Mouse (Mus musculus) hindbrain, embryonic 15.5 days (tissue): ENCODE data around the gene Dmrtc2. TPM values are rescaled to one million over a fixed set of nuclear protein-coding genes. Genes with fewer than 3 reads are reported as not detected.

Experiments
- ATAC-seq: fragments of 200-750 bp; cut with Nextera tagmentation; 2 replicates; pipeline ENCODE4 v1.8.0; 2017; ENCODE audit warnings: low read depth, moderate number of reproducible peaks, moderate TSS enrichment; ENCODE audit not compliant: low FRiP score
- H3K27ac ChIP-seq: fragments of 300-500 bp; sonication (generic); replicated peaks from 2 replicates; pipeline ENCODE4 v1.5.1; 2015; ENCODE audit warnings: mild to moderate bottlenecking, inconsistent platforms
- H3K27me3 ChIP-seq: fragments of 300-500 bp; sonication (generic); 2 replicates; pipeline ENCODE4 v1.6.1; 2015; ENCODE audit warnings: control low read depth, inconsistent platforms
- H3K36me3 ChIP-seq: fragments of 300-500 bp; sonication (generic); 2 replicates; pipeline ENCODE4 v1.6.1; 2015; ENCODE audit warnings: control low read depth, inconsistent platforms
- H3K4me1 ChIP-seq: fragments of 300-500 bp; sonication (generic); replicated peaks from 2 replicates; pipeline ENCODE4 v1.6.1; 2015; ENCODE audit warnings: control low read depth, inconsistent platforms
- H3K4me2 ChIP-seq: fragments of 300-500 bp; sonication (generic); 2 replicates; pipeline ENCODE4 v1.6.1; 2015; ENCODE audit warnings: moderate library complexity, mild to moderate bottlenecking, inconsistent platforms
- H3K4me3 ChIP-seq: fragments of 300-500 bp; sonication (generic); 2 replicates; pipeline ENCODE4 v1.5.1; 2015; ENCODE audit warnings: mild to moderate bottlenecking, inconsistent platforms
- H3K9ac ChIP-seq: fragments of 300-500 bp; sonication (generic); 2 replicates; pipeline ENCODE4 v1.6.1; 2015; ENCODE audit warnings: inconsistent platforms
- H3K9me3 ChIP-seq: fragments of 300-500 bp; sonication (generic); 2 replicates; pipeline ENCODE4 v1.6.1; 2016; ENCODE audit warnings: control low read depth, inconsistent platforms
- WGBS: fragments of 180-500 bp; shearing (Covaris S2); methylation state at CpG from one replicate; pipeline ENCODE4 v1.1.7; 2015; 5-methylcytosine and 5-hydroxymethylcytosine counted together
- polyA plus RNA-seq: library from polyadenylated mRNA; unstranded; fragments of >200 nt; fragmentation: Nextera tagmentation; extraction: Ambion mirVana; gene quantifications from 2 replicates; pipeline ENCODE4 v1.2.1, GENCODE M21; 2015

The Dmrtc2 gene
- polyA plus RNA-seq, 1 experiment from 2014 or later, result 0.30 TPM

- no peaks in the 10 kb centered on the region for H3K27me3 ChIP-seq
- ATAC-seq, result no peak
- no peak overlapping the region for H3K27ac ChIP-seq
- whole genome bisulfite sequencing, result 40% methylated on average over 6 of the region's 6 CpGs
- H3K9me3 ChIP-seq, result no peaks in the 10 kb centered on the region
- H3K4me3 ChIP-seq, result no peak overlapping the region
- H3K36me3 ChIP-seq, result no peaks in the 10 kb centered on the region
- H3K4me2 ChIP-seq, result no peak overlapping the region
- no peaks in the 10 kb centered on the region for H3K4me1 ChIP-seq
- H3K9ac ChIP-seq, result no peak overlapping the region
These were observed 19.0 kb upstream of the Dmrtc2 start for GRCm38 (mm10) chr7:24850899-24851303.

- no peaks in the 10 kb centered on the region for H3K9me3 ChIP-seq
- no peak for ATAC-seq
- H3K27me3 ChIP-seq, result no peaks in the 10 kb centered on the region
- no peak overlapping the region for H3K4me3 ChIP-seq
- H3K27ac ChIP-seq, result no peak overlapping the region
- H3K4me1 ChIP-seq, result no peaks in the 10 kb centered on the region
- no peak overlapping the region for H3K9ac ChIP-seq
- H3K36me3 ChIP-seq, result no peaks in the 10 kb centered on the region
- WGBS, result 82% methylated on average over 5 of the region's 5 CpGs
- H3K4me2 ChIP-seq, result no peak overlapping the region
These were observed 18.1 kb upstream of the Dmrtc2 start for GRCm38 (mm10) chr7:24851596-24852325.

GRCm38 (mm10) chr7:24852557-24853232 lies 17.2 kb upstream of the Dmrtc2 start:
- Histone ChIP-seq H3K4me1 (no peaks in the 10 kb centered on the region), H3K9me3 (no peaks in the 10 kb centered on the region), H3K4me3 (no peak overlapping the region), H3K27me3 (no peaks in the 10 kb centered on the region), H3K27ac (no peak overlapping the region), H3K36me3 (no peaks in the 10 kb centered on the region), H3K4me2 (no peak overlapping the region), H3K9ac (no peak overlapping the region)
- WGBS, result 84% methylated on average over 8 of the region's 8 CpGs
- ATAC-seq, result no peak

GRCm38 (mm10) chr7:24853233-24853563 lies 16.7 kb upstream of the Dmrtc2 start:
- no peaks in the 10 kb centered on the region for H3K9me3 ChIP-seq
- no peak for ATAC-seq
- no peak overlapping the region for H3K4me2 ChIP-seq
- H3K27me3 ChIP-seq, result no peaks in the 10 kb centered on the region
- no peaks in the 10 kb centered on the region for H3K36me3 ChIP-seq
- H3K4me3 ChIP-seq, result no peak overlapping the region
- H3K9ac ChIP-seq, result no peak overlapping the region
- no peak overlapping the region for H3K27ac ChIP-seq
- H3K4me1 ChIP-seq, result no peaks in the 10 kb centered on the region

- no peak for ATAC-seq
These were observed 16.2 kb upstream of the Dmrtc2 start for GRCm38 (mm10) chr7:24853695-24854094.

GRCm38 (mm10) chr7:24856460-24857120 lies 13.3 kb upstream of the Dmrtc2 start:
- Histone ChIP-seq H3K4me2 (no peak overlapping the region), H3K9ac (no peak overlapping the region), H3K27ac (no peak overlapping the region), H3K36me3 (no peaks in the 10 kb centered on the region), H3K9me3 (no peaks in the 10 kb centered on the region), H3K4me1 (no peaks in the 10 kb centered on the region), H3K4me3 (no peak overlapping the region), H3K27me3 (no peaks in the 10 kb centered on the region)
- 28% methylated on average over 6 of the region's 6 CpGs for WGBS
- ATAC-seq, result no peak

More at GRCm38 (mm10) chr7:24853695-24854094, 16.2 kb upstream of the Dmrtc2 start:
- Histone ChIP-seq H3K27ac (no peak overlapping the region), H3K4me1 (no peaks in the 10 kb centered on the region), H3K4me3 (no peak overlapping the region), H3K36me3 (no peaks in the 10 kb centered on the region), H3K27me3 (no peaks in the 10 kb centered on the region), H3K4me2 (no peak overlapping the region), H3K9me3 (no peaks in the 10 kb centered on the region), H3K9ac (no peak overlapping the region)
- 65% methylated on average over 7 of the region's 7 CpGs for WGBS

- Histone ChIP-seq H3K9ac (no peak overlapping the region), H3K36me3 (no peaks in the 10 kb centered on the region), H3K4me1 (no peaks in the 10 kb centered on the region), H3K27ac (no peak overlapping the region), H3K4me2 (no peak overlapping the region), H3K9me3 (no peaks in the 10 kb centered on the region), H3K27me3 (no peaks in the 10 kb centered on the region), H3K4me3 (no peak overlapping the region)
- 68% methylated on average over 5 of the region's 5 CpGs for WGBS
- no peak for ATAC-seq
These were observed 10.6 kb upstream of the Dmrtc2 start for GRCm38 (mm10) chr7:24859234-24859633.

- no peak for ATAC-seq
- 90% methylated on average over 7 of the region's 7 CpGs for WGBS
- Histone ChIP-seq H3K27ac (no peak within 1 kb of the TSS), H3K4me3 (no peak within 1 kb of the TSS), H3K9ac (no peak within 1 kb of the TSS), H3K27me3 (no peaks in the 10 kb centered on the region), H3K4me1 (no peaks in the 10 kb centered on the region), H3K36me3 (no peaks in the 10 kb centered on the region), H3K4me2 (no peak within 1 kb of the TSS), H3K9me3 (no peaks in the 10 kb centered on the region)
These were observed 7.9 kb upstream of the Dmrtc2 start, which contains the start of gene Gm9844 for GRCm38 (mm10) chr7:24861913-24862312. Gm9844 (plus strand) TSS chr7:24862213.

- Histone ChIP-seq H3K9ac (no peak overlapping the region), H3K36me3 (no peaks in the 10 kb centered on the region), H3K9me3 (no peaks in the 10 kb centered on the region), H3K27me3 (no peaks in the 10 kb centered on the region), H3K4me2 (no peak overlapping the region), H3K4me3 (no peak overlapping the region), H3K27ac (no peak overlapping the region), H3K4me1 (no peaks in the 10 kb centered on the region)
- no peak for ATAC-seq
- 86% methylated on average over 4 of the region's 4 CpGs for WGBS
These were observed 7.0 kb upstream of the Dmrtc2 start for GRCm38 (mm10) chr7:24862853-24863252.

- no peak for ATAC-seq
- Histone ChIP-seq H3K36me3 (no peaks in the 10 kb centered on the region), H3K9ac (no peak overlapping the region), H3K27ac (no peak overlapping the region), H3K27me3 (no peaks in the 10 kb centered on the region), H3K4me1 (no peaks in the 10 kb centered on the region), H3K4me2 (no peak overlapping the region), H3K9me3 (no peaks in the 10 kb centered on the region), H3K4me3 (no peak overlapping the region)
- WGBS, result 37% methylated on average over 6 of the region's 6 CpGs
These were observed 5.7 kb upstream of the Dmrtc2 start for GRCm38 (mm10) chr7:24864156-24864555.

- no peak for ATAC-seq
- Histone ChIP-seq H3K27me3 (no peaks in the 10 kb centered on the region), H3K4me2 (no peak overlapping the region), H3K9ac (no peak overlapping the region), H3K36me3 (no peaks in the 10 kb centered on the region), H3K4me3 (no peak overlapping the region), H3K27ac (no peak overlapping the region), H3K9me3 (no peaks in the 10 kb centered on the region), H3K4me1 (no peaks in the 10 kb centered on the region)
- 50% methylated on average over 17 of the region's 17 CpGs for WGBS
These were observed 777 bp upstream of the Dmrtc2 start for GRCm38 (mm10) chr7:24869080-24869479.

- ATAC-seq, result no peak
- Histone ChIP-seq H3K4me3 (no peak overlapping the region), H3K9ac (no peak overlapping the region), H3K4me2 (no peak overlapping the region), H3K27ac (no peak overlapping the region), H3K36me3 (no peaks in the 10 kb centered on the region), H3K27me3 (no peaks in the 10 kb centered on the region), H3K9me3 (no peaks in the 10 kb centered on the region), H3K4me1 (no peaks in the 10 kb centered on the region)
- WGBS, result 84% methylated on average over 3 of the region's 3 CpGs
These were observed 7.7 kb downstream of the Dmrtc2 start for GRCm38 (mm10) chr7:24877588-24877987.
